Mouse (Mus musculus) olfactory bulb, adult 2 months (tissue): ENCODE data around the gene Glt1d1.

ENCODE experiments used
- CTCF ChIP-seq: fragments of 200-500 bp; IDR thresholded peaks from 2 replicates; pipeline ENCODE4 v1.5.1; 2012; ENCODE audit warnings: low read depth, mild to moderate bottlenecking, low read length, moderate library complexity; ENCODE audit not compliant: insufficient read depth
- POLR2A ChIP-seq: fragments of 200-500 bp; IDR thresholded peaks from 2 replicates; pipeline ENCODE4 v1.6.1; 2012; ENCODE audit warnings: mild to moderate bottlenecking, low read depth, low read length, moderate library complexity; ENCODE audit not compliant: insufficient read depth

DNA sequence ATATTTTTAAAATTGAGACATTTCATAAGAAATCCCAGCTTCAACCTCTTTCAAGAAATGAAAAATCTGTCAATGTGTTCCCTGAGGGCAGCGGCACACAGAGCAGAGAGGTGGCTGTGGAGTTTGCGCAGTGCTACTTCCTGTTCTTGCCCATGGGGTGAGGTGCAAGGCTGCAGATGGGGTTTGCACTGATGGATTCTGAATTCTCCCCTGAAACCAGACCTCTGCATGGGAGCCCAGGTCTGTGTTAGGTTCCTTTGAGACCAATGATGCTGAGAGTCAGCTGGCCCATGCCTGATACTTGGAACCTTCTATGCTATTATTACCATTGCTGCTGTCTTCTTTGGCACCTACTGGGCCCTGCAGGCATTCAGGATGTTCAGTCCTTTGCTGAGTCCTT, 98.3 kb downstream of the Glt1d1 start:
- TF ChIP-seq CTCF (no peak), POLR2A (no peak)
